ENCODE assay signal across 8 mouse cellular contexts in the genomic region with DNA sequence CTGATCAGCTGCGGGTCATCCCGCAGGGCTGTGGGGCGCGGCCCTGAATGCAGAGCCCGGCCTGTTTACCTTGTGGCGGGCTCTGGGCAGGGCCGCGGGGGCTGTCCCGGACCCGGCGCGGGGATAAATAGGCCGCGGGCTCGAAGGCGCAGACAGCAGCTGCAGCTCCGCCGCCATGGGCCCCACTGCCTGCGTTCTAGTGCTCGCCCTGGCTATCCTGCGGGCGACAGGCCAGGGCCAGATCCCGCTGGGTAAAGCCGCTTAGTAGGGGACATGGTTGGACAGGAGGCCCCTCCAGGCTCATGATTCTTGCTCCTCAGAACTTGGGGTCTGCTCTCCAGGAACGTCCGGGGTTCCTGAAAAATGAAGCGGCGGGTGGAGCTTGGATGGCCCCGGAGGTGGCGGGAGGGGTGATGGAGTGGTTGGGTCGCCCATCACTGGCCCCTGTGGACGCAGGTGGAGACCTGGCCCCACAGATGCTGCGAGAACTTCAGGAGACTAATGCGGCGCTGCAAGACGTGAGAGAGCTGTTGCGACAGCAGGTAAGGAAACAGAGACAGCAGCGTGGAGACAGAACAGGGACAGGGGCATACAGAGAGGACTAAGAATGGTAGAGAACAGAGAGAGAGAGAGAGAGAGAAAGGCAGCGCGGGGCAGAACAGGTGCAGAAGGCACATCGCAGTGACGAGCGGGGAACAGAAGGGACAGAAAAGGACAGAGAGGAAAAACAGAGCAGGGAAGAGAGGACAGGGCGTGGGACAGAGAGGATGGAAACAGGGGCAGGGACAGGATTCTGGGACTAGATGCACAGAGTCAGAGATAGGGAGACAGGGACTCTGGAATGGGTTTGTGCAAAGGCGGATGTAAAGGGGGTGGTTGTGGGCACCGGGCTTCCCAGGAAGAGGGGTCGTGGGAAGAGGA. TPM values are rescaled to one million over a fixed set of nuclear protein-coding genes. Genes with fewer than 3 reads are reported as not detected.
DNase-seq lines count a peak whose midpoint lies in the region; ATAC-seq and TF ChIP-seq lines count a peak whose summit lies in the region.

A gene (plus strand): TSS at position 162 of the 921 bp plus-strand sequence.

- H3K36me3 ChIP-seq in neural tube, embryonic 12.5 days = no peaks in the 10 kb centered on the region

- peak within 1 kb of the TSS; percentile 22; the same call in 1 of the 2 replicates for H3K4me3 ChIP-seq in layer of hippocampus, adult 2 months
- 0 out of 2 replicates have a peak within 1 kb of the TSS, but pooled peaks have one; percentile 4 for H3K4me3 ChIP-seq in cortical plate, adult 2 months (ENCODE audit: insufficient read depth, low read length)
- peak within 1 kb of the TSS; percentile 31 for H3K4me3 ChIP-seq in neural tube, embryonic 12.5 days
- H3K4me3 ChIP-seq in lung, adult 2 months (replicated peaks; ENCODE audit: extremely low read depth, low read depth, low read length) = no peak within 1 kb of the TSS

- TF ChIP-seq POLR2A in cortical plate, adult 2 months (IDR thresholded peaks at IDR 0.05; ENCODE audit: extremely low read depth, insufficient read depth, low read length) = no peak
- no peak for TF ChIP-seq POLR2A in lung, adult 2 months (IDR thresholded peaks at IDR 0.05; ENCODE audit: borderline replicate concordance, extremely low read depth, low read depth, low read length)

- H3K27ac ChIP-seq in layer of hippocampus, adult 2 months = no peak within 1 kb of the TSS
- no peak within 1 kb of the TSS for H3K27ac ChIP-seq in cortical plate, adult 2 months (ENCODE audit: insufficient read depth, low read length)
- H3K27ac ChIP-seq in neural tube, embryonic 12.5 days = no peak within 1 kb of the TSS

- H3K27me3 ChIP-seq in neural tube, embryonic 12.5 days (replicated peaks) = peaks cover 77% of the 10 kb centered on the region

- peak within 1 kb of the TSS; percentile 59 for H3K4me2 ChIP-seq in neural tube, embryonic 12.5 days (replicated peaks)

- H3K9ac ChIP-seq in neural tube, embryonic 12.5 days = 0 out of 2 replicates have a peak within 1 kb of the TSS, but pooled peaks have one; percentile 13

- no peak for TF ChIP-seq CTCF in layer of hippocampus, adult 2 months (conservative IDR thresholded peaks at IDR 0.05)
- no peak for TF ChIP-seq CTCF in cortical plate, adult 2 months (IDR thresholded peaks at IDR 0.05; ENCODE audit: extremely low read depth, insufficient read depth, low read length)
- TF ChIP-seq CTCF in lung, adult 2 months (IDR thresholded peaks at IDR 0.05; ENCODE audit: insufficient read depth, low read length) = no peak

- DNase-seq in layer of hippocampus, adult 2 months (ENCODE audit: low spot score in 2 of 2) = no peak
- no peak for DNase-seq in layer of hippocampus, postnatal 10 days (ENCODE audit: low spot score in 2 of 2)
- peak; percentile 27 for DNase-seq in induced T-regulatory cell, adult 2 months (ENCODE audit: low read depth)
- DNase-seq in adrenal gland, postnatal 36 days = no peak
- no peak for DNase-seq in lung, postnatal 4 days
- DNase-seq in lung, adult 2 months = no peak

- no peaks in the 10 kb centered on the region for H3K4me1 ChIP-seq in cortical plate, adult 2 months (ENCODE audit: control insufficient read depth, insufficient read depth, low read length)
- peaks cover 24% of the 10 kb centered on the region for H3K4me1 ChIP-seq in neural tube, embryonic 12.5 days
- H3K4me1 ChIP-seq in lung, adult 2 months (ENCODE audit: control insufficient read depth, insufficient read depth, low read length) = peaks cover 3% of the 10 kb centered on the region; the same call in 1 of the 2 replicates

- no peak for ATAC-seq in neural tube, embryonic 12.5 days (ENCODE audit: low FRiP score, low read depth)

- no peaks in the 10 kb centered on the region for H3K9me3 ChIP-seq in neural tube, embryonic 12.5 days

- WGBS in neural tube, embryonic 12.5 days = 3% methylated on average over 47 of the region's 47 CpGs
- 7% methylated on average over 47 of the region's 47 CpGs for WGBS in lung, adult 2 months

RNA-seq across cellular contexts. Expression of the gene that starts here (rescaled TPM):
- under 1 TPM; 0.29 to 0.56 TPM for total RNA-seq in layer of hippocampus, adult 2 months (2021)
- under 1 TPM in 1 of 2 experiments, not detected in 1; 0.31 TPM for total RNA-seq in layer of hippocampus, postnatal 10 days (2021)
- polyA plus RNA-seq in cortical plate, adult 2 months (2012; rRNA removed) = 0.19 and 0.36 TPM in 2 replicates
- polyA plus RNA-seq in neural tube, embryonic 12.5 days (2016; fragmentation: Nextera tagmentation; extraction: Ambion mirVana) = 0.42 and 0.68 TPM in 2 replicates
- not detected for total RNA-seq in adrenal gland, postnatal 36 days (2021)
- polyA plus RNA-seq in lung, adult 2 months (2012; rRNA removed) = 0.51 and 1.3 TPM in 2 replicates
